Mouse (Mus musculus) neural tube, embryonic 13.5 days (tissue): Measurements from ENCODE around the gene Gnb4. TPM values are rescaled to one million over a fixed set of nuclear protein-coding genes. Genes with fewer than 3 reads are reported as not detected.

Experiments used
- ATAC-seq: fragments of 200-750 bp; cut with Nextera tagmentation; 2 replicates; pipeline ENCODE4 v1.8.0; 2017; ENCODE audit warnings: low read depth, mild to moderate bottlenecking, moderate TSS enrichment, moderate library complexity
- H3K27ac ChIP-seq: fragments of 300-500 bp; sonication (generic); replicated peaks from 2 replicates; pipeline ENCODE4 v1.5.1; 2015; ENCODE audit warnings: moderate library complexity, mild to moderate bottlenecking, inconsistent platforms
- H3K27me3 ChIP-seq: fragments of 300-500 bp; sonication (generic); 2 replicates; pipeline ENCODE4 v1.6.1; 2015; ENCODE audit warnings: mild to moderate bottlenecking, inconsistent platforms
- H3K36me3 ChIP-seq: fragments of 300-500 bp; sonication (generic); 2 replicates; pipeline ENCODE4 v1.6.1; 2015; ENCODE audit warnings: mild to moderate bottlenecking, inconsistent platforms
- H3K4me1 ChIP-seq: fragments of 300-500 bp; sonication (generic); replicated peaks from 2 replicates; pipeline ENCODE4 v1.6.1; 2015; ENCODE audit warnings: inconsistent platforms
- H3K4me2 ChIP-seq: fragments of 300-500 bp; sonication (generic); 2 replicates; pipeline ENCODE4 v1.6.1; 2015; ENCODE audit warnings: inconsistent platforms, mild to moderate bottlenecking, moderate library complexity
- H3K4me3 ChIP-seq: fragments of 300-500 bp; sonication (generic); 2 replicates; pipeline ENCODE4 v1.5.1; 2015; ENCODE audit warnings: mild to moderate bottlenecking, inconsistent platforms
- H3K9ac ChIP-seq: fragments of 300-500 bp; sonication (generic); 2 replicates; pipeline ENCODE4 v1.6.1; 2015; ENCODE audit warnings: moderate library complexity, mild to moderate bottlenecking, inconsistent platforms
- H3K9me3 ChIP-seq: fragments of 300-500 bp; sonication (generic); 2 replicates; pipeline ENCODE4 v1.6.1; 2016; ENCODE audit warnings: inconsistent platforms
- WGBS: fragments of 180-500 bp; shearing (Covaris S2); methylation state at CpG from one replicate; pipeline ENCODE4 v1.1.7; 2015; 5-methylcytosine and 5-hydroxymethylcytosine counted together
- polyA plus RNA-seq: library from polyadenylated mRNA; unstranded; fragments of >200 nt; fragmentation: Nextera tagmentation; extraction: Ambion mirVana; gene quantifications from 2 replicates; pipeline ENCODE4 v1.2.1, GENCODE M21; 2015

Gnb4 gene
- polyA plus RNA-seq, 1 experiment from 2014 or later, result 90.2 TPM

DNA sequence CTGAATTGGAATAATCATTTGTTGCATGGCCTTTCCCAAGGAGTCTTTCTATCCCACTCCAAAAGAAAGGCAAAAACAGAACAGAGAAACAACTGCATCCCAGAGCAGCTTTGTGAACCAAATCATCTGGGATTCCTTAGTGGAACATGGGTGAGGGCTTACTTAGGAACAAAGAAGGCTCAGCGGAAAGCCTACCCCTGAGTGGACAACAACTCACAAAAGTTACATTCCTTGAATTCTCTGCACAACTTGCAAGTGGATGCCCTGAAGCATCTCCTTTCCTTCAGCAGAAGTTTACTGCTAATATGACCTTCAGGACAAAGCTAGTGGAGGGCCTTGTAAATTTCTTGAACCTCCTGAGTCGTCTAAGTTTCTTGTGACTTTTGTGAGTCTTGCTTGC is 28.4 kb upstream of the Gnb4 start:
- Histone ChIP-seq H3K36me3 (no peaks in the 10 kb centered on the region), H3K9me3 (no peaks in the 10 kb centered on the region), H3K4me2 (no peak overlapping the region), H3K27ac (no peak overlapping the region), H3K9ac (no peak overlapping the region), H3K27me3 (no peaks in the 10 kb centered on the region), H3K4me1 (no peaks in the 10 kb centered on the region), H3K4me3 (no peak overlapping the region)
- 80% methylated on average over 2 of the region's 2 CpGs for WGBS
- no peak for ATAC-seq

DNA sequence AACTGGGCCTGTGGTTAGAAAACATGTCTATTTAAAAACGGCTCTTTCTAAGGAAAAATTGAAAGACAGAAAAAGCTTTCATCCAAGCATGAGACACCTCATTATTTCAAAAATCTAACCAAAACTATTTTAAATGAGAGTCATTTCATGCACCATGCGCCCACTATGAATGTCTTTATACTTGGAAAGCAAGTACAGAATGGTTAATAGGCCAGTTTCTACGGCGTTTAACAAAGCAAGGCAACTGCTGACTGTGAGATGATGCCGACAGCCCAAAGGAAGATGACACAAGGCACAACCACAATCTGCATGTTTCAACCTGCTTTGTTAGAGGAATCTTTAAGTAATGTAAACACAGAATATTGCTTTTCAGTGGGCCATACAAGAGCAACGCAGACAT is 25.7 kb upstream of the Gnb4 start:
- Histone ChIP-seq H3K9me3 (no peaks in the 10 kb centered on the region), H3K9ac (no peak overlapping the region), H3K27ac (no peak overlapping the region), H3K4me3 (no peak overlapping the region), H3K4me2 (no peak overlapping the region), H3K4me1 (no peaks in the 10 kb centered on the region), H3K27me3 (no peaks in the 10 kb centered on the region), H3K36me3 (no peaks in the 10 kb centered on the region)
- ATAC-seq, result no peak
- WGBS, result 88% methylated on average over 6 of the region's 6 CpGs

DNA sequence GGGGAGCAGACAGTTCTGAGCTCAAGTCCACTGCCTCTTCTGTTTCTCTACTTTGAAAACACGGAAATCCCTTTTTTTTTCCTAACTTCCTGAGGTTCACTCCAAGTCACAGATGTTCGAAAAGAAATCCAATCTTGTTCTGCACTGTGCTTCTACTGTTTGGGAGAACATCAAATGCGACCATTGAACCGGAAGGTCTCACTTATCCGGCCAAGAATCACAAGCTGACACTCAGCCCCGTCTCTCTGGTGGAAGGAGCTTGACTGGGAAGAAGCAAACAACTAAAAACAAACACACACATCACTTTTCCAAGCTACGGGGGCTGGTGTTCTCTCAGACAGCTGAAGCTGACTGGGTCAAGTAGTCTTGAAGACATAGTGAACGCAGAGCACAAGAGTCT is 21.9 kb upstream of the Gnb4 start:
- Histone ChIP-seq H3K9me3 (no peaks in the 10 kb centered on the region), H3K9ac (no peak overlapping the region), H3K4me1 (no peaks in the 10 kb centered on the region), H3K36me3 (no peaks in the 10 kb centered on the region), H3K27me3 (no peaks in the 10 kb centered on the region), H3K27ac (no peak overlapping the region), H3K4me2 (no peak overlapping the region), H3K4me3 (no peak overlapping the region)
- no peak for ATAC-seq
- WGBS, result 73% methylated on average over 8 of the region's 8 CpGs

DNA sequence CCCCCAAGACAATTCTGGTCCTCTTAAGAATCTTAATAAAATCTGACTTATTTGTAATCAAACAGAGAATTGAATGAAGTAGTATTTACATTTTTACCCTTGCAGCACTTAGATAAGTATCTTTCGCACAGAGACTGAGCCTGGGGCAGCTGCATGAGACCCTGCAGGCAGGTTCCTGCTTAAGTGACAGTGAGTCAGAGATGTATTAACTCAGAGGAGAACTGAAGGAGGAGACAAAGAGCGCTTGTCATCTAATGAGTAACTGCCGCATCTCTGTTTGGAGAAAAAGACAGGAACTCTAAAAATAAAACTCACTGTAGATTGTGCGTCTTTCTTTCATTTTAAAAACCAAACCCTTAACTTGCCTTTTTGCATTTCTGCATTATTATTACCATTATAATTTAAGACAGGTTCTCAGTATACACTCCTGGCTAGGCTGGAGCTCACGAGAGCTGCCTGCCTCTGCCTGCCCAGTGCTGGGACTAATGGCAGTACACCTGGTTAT is 16.4 kb upstream of the Gnb4 start:
- Histone ChIP-seq H3K9ac (no peak overlapping the region), H3K4me2 (no peak overlapping the region), H3K27ac (no peak overlapping the region), H3K9me3 (no peaks in the 10 kb centered on the region), H3K4me3 (no peak overlapping the region), H3K36me3 (no peaks in the 10 kb centered on the region), H3K4me1 (no peaks in the 10 kb centered on the region), H3K27me3 (no peaks in the 10 kb centered on the region)
- no peak for ATAC-seq
- 82% methylated on average over 5 of the region's 5 CpGs for WGBS

DNA sequence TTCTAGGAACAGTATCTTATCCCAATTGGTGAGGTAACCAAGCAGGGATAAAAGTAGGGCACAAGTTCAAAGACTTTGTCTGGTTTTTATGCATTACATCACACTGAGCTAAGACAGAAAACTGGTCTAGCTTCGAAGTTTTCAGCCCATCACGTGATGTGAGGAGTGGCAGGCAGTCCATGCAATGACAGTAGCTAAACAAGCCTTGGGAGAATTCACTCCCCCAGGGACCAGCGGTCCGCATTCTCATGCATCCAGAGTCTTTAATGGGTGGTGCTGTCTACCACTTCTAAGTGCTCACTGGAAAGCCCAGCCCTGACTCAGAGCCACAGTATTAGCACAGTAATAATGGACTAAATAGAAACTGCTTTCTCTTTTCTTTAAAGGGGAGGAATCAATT is 13.8 kb upstream of the Gnb4 start:
- Histone ChIP-seq H3K4me1 (no peaks in the 10 kb centered on the region), H3K9me3 (no peaks in the 10 kb centered on the region), H3K36me3 (no peaks in the 10 kb centered on the region), H3K27me3 (no peaks in the 10 kb centered on the region), H3K4me3 (no peak overlapping the region), H3K9ac (no peak overlapping the region), H3K4me2 (no peak overlapping the region), H3K27ac (no peak overlapping the region)
- no peak for ATAC-seq
- 74% methylated on average over 4 of the region's 4 CpGs for WGBS

DNA sequence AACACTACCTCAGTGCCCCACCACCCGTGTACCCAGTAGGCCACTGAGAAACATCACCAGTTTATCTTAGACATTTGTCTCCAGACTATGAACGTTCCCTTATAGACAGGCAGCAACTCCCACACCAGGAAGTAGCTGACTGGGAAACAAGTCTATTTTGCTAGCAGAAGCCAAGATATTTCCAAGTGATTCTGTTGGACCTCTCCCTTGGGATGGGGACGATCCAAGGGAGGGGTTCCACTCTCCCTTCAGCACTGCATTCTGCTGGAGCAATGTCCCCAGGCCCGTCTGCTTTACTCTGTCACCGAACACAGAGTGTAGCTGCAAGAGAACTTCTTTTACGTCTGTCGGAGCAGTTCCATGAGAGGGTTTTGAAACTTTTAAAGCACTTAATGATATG is 11.8 kb upstream of the Gnb4 start:
- Histone ChIP-seq H3K4me3 (no peak overlapping the region), H3K36me3 (no peaks in the 10 kb centered on the region), H3K9ac (no peak overlapping the region), H3K4me2 (no peak overlapping the region), H3K27me3 (no peaks in the 10 kb centered on the region), H3K27ac (no peak overlapping the region), H3K9me3 (no peaks in the 10 kb centered on the region), H3K4me1 (no peaks in the 10 kb centered on the region)
- 89% methylated on average over 7 of the region's 7 CpGs for WGBS
- ATAC-seq, result no peak

DNA sequence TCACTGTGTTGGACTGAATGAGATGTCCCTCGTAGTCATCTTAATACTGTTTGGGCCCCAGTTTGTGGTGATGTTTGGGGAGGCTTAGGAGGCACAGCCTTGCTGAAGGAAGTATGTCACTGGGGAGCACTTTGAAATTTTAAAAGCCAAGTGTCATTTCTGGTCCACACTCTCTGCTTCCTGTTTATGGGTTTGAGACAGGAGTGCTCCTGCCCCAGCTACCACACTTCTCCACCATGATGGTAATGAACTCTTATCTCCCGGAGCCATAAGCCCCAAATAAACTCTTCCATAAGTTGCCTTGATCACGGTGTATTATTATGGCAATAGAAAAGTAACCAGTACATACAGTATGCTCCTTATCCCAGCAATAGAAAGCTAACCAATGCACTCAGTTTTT is 5.7 kb upstream of the Gnb4 start:
- H3K9ac ChIP-seq, result no peak overlapping the region
- H3K36me3 ChIP-seq, result no peaks in the 10 kb centered on the region
- H3K4me3 ChIP-seq, result no peak overlapping the region
- no peak overlapping the region for H3K27ac ChIP-seq
- H3K4me2 ChIP-seq, result no peak overlapping the region
- 93% methylated on average over 3 of the region's 3 CpGs for WGBS
- no peaks in the 10 kb centered on the region for H3K9me3 ChIP-seq
- no peak for ATAC-seq
- H3K4me1 ChIP-seq, result peaks cover 4% of the 10 kb centered on the region; the same call in 1 of the 2 replicates
- H3K27me3 ChIP-seq, result no peaks in the 10 kb centered on the region

DNA sequence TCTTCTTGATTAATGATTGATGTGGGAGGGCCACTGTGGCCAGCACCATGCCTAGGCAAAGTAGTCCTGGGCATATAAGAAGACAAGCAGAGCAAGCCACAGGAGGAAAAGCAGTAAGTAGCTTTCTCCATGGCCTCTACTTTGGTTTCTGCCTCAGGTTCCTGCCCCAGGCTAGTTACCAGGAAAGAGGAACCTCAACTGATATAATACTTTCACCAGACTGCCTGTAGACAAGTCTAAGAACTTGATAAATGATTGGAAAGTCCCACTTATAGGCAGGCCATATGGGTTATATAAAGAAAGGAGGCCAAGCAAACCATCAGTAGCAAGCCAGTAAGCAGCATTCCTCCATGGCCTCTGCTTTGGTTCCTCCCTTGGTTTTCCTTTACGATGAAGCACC is 5.3 kb upstream of the Gnb4 start:
- no peak for ATAC-seq
- Histone ChIP-seq H3K4me1 (peaks cover 8% of the 10 kb centered on the region; the same call in 1 of the 2 replicates), H3K4me2 (no peak overlapping the region), H3K9me3 (no peaks in the 10 kb centered on the region), H3K9ac (no peak overlapping the region), H3K4me3 (no peak overlapping the region), H3K27me3 (no peaks in the 10 kb centered on the region), H3K36me3 (no peaks in the 10 kb centered on the region), H3K27ac (no peak overlapping the region)
- 95% methylated on average over 1 of the region's 1 CpGs for WGBS

DNA sequence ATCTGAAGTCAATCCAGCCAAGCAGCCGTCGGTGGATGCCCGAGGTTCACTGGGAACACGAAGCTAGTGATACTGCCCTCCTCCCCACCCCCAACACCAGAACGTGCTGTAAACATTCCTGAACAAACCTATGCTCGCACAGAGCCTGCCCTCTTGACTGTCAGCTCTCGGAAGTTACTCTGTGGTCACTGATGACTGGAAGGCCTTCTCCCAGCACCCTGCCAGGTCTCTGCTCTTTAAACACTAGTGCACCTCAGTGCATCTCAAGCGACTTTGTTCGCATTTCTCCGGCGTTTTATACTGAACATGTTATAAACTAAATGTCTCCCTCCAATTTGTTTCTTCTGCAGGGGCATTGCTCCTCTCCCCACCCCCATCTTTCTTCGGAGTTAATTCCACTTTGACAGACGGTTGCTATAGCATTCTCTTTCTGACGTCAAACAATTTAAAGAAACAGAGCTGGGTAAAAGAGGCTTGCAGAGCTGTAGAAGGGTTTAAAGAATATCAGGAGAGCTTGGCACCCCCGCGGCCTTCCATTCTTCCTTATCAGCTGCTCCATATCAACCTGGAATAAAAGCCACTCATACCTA is 763 bp upstream of the Gnb4 start:
- peaks cover 20% of the 10 kb centered on the region for H3K4me1 ChIP-seq
- no peaks in the 10 kb centered on the region for H3K27me3 ChIP-seq
- H3K36me3 ChIP-seq, result no peaks in the 10 kb centered on the region
- peak overlapping the region; percentile 62 for H3K4me3 ChIP-seq
- H3K9me3 ChIP-seq, result no peaks in the 10 kb centered on the region
- peak; percentile 37; the same call in 1 of the 2 replicates for ATAC-seq
- WGBS, result 15% methylated on average over 16 of the region's 16 CpGs
- H3K27ac ChIP-seq, result peak overlapping the region; percentile 79
- peak overlapping the region; percentile 55 for H3K4me2 ChIP-seq
- H3K9ac ChIP-seq, result peak overlapping the region; percentile 78

DNA sequence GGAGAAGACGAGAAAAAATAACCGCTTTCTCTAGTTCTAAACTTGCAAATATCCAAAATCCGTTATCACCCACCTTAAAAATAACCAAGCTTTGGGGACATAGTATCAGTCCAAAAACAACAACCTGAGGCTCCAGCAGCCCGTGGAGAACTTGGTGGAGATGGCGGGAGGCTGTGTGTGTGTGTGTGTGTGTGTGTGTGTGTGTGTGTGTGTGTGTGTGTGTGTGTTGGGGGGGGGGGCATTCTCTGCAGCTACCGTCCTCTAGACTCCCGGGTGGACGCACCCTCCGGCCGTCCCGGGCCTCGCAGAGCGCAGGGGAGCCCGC is 417 bp downstream of the Gnb4 start:
- H3K36me3 ChIP-seq, result no peaks in the 10 kb centered on the region
- peaks cover 20% of the 10 kb centered on the region for H3K4me1 ChIP-seq
- H3K4me3 ChIP-seq, result peak overlapping the region; percentile 62
- peak overlapping the region; percentile 79 for H3K27ac ChIP-seq
- peak overlapping the region; percentile 55 for H3K4me2 ChIP-seq
- 13% methylated on average over 11 of the region's 14 CpGs for WGBS
- peak overlapping the region; percentile 78 for H3K9ac ChIP-seq
- ATAC-seq, result no peak
- H3K27me3 ChIP-seq, result no peaks in the 10 kb centered on the region
- no peaks in the 10 kb centered on the region for H3K9me3 ChIP-seq

DNA sequence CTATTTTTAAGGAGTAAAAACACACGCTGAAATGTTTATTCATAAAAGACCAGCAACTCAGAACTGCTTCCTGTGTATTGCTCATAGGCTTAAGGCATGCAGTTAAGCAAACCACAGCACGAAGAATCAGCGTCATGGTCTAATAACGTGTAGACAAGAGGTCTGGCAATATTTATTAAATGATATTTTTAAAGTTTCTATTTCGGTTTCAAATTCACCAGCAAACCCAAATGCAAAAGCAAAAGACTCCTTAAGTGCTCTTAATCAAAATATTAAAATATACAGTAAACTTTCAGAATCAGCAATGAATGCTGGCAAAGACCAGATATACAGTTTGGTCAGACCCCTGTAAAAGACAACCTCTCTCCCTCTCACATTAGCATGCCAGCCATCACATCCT is 1.0 kb downstream of the Gnb4 start:
- Histone ChIP-seq H3K9me3 (no peaks in the 10 kb centered on the region), H3K36me3 (no peaks in the 10 kb centered on the region), H3K27ac (no peak overlapping the region), H3K4me3 (peak overlapping the region; percentile 62), H3K4me1 (peaks cover 23% of the 10 kb centered on the region), H3K9ac (peak overlapping the region; percentile 78; the same call in 1 of the 2 replicates), H3K4me2 (peak overlapping the region; percentile 55), H3K27me3 (no peaks in the 10 kb centered on the region)
- no peak for ATAC-seq
- 71% methylated on average over 5 of the region's 5 CpGs for WGBS

DNA sequence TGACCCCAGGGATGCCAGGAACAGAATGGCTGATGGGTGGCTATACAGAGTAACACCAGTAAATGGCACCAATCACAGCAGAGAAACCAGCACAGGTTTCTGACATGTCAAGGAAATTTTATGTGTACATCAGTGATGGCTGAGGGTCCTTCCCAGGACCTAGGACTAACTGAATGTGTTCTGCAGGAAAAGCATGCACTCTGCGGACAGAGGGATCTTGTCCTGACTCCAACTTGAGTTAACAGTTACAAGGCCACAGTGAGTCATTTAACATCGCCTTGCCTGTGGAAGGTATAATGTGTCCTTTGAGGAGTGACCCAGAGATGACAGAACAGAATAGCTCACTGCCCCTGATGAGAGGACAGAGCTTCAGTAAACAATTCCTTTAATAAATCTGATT is 1.6 kb downstream of the Gnb4 start:
- no peak overlapping the region for H3K27ac ChIP-seq
- H3K9ac ChIP-seq, result no peak overlapping the region
- no peak for ATAC-seq
- H3K9me3 ChIP-seq, result no peaks in the 10 kb centered on the region
- H3K27me3 ChIP-seq, result no peaks in the 10 kb centered on the region
- peaks cover 23% of the 10 kb centered on the region for H3K4me1 ChIP-seq
- H3K4me2 ChIP-seq, result peak overlapping the region; percentile 29
- H3K4me3 ChIP-seq, result no peak overlapping the region
- no peaks in the 10 kb centered on the region for H3K36me3 ChIP-seq
- WGBS, result 82% methylated on average over 2 of the region's 2 CpGs

DNA sequence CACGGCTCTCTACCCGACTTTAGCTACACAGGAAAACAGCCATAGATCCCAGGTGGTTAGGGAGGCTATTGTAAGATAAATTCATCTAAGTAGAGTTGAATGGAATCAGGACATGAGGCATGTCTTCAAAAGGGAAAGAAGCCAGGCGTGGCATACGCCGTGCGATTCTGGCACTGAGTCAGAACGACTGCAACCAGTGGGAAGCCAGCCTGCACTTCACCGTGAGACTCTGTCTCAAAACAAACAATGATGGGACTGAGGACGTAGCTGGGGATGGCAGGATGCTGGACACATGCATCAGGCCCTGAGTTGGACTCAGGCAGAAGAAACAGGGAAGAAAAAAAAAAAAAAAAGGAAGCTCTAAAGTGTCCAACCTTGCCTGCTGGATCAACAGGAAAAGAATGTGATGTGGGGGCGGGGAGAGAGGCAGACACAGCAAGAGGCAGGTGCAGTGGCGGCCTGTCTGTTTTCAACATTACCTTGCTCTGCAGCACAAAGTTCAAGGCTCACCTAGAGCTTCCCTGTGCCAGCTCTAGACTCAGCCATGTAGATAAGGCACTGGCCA is 4.7 kb downstream of the Gnb4 start:
- Histone ChIP-seq H3K27ac (no peak overlapping the region), H3K9me3 (no peaks in the 10 kb centered on the region), H3K27me3 (no peaks in the 10 kb centered on the region), H3K4me2 (no peak overlapping the region), H3K36me3 (0 out of 2 replicates have a peak, but pooled peaks cover 4% of the 10 kb centered on the region), H3K4me1 (peaks cover 14% of the 10 kb centered on the region), H3K9ac (no peak overlapping the region), H3K4me3 (no peak overlapping the region)
- no peak for ATAC-seq
- 70% methylated on average over 11 of the region's 11 CpGs for WGBS
